Mouse (Mus musculus) cerebellum, postnatal 14 days (tissue): ENCODE data around the gene Adamtsl4.

Experiments
- DNase-seq, 2 experiments: peaks; one replicate each; pipeline ENCODE4 v3.0.0; 2021; ENCODE audit warnings: mixed read lengths in 2 of 2

Gene Adamtsl4

DNA sequence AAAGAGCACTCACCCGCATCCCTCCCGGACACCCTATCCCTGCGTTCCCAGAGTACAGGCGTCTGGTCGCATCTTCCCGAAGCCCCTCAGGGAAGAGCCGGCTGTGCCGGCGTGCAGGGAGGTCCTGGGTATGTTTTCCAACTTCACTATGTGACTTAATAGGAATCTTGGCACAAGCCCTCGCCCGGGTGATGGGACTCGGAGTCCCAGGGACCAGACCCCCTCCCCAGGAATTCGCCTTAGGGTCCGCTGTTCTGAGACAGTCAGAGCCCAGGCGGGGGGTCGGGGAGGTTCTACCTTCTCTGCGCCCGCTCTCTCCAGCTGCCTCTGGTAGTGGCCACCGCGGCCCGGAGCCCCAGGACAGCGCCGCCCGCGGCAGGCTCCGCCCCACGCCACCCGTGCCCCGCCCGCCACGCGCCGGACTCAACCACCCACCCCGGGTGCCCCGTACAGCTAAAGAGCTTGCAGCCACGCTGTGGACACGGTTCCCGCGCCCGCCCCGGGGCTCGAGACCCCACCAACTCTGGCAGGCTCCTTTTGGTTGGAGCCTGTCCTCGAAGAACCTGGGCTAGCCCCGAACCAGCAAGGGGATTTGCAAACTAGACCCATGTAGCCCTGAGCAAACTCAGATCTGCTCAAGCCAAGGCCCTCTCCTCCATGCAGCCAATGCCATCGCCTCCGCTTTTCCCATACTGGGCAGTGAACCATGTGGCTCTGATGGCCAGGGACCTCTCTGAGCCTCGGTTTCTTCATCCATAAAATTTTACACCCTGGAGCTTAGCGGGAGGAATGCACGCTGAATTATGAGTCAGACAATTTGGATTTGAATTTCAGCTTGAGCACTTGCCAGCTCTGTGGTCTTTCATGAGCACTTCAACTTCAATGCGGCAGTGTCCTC lies at the start of gene Adamtsl4:
Gene Adamtsl4, minus strand, starts transcription at position 394 of the 898 bp plus-strand sequence.
- DNase-seq, result peak; percentile 56 to 62

DNA sequence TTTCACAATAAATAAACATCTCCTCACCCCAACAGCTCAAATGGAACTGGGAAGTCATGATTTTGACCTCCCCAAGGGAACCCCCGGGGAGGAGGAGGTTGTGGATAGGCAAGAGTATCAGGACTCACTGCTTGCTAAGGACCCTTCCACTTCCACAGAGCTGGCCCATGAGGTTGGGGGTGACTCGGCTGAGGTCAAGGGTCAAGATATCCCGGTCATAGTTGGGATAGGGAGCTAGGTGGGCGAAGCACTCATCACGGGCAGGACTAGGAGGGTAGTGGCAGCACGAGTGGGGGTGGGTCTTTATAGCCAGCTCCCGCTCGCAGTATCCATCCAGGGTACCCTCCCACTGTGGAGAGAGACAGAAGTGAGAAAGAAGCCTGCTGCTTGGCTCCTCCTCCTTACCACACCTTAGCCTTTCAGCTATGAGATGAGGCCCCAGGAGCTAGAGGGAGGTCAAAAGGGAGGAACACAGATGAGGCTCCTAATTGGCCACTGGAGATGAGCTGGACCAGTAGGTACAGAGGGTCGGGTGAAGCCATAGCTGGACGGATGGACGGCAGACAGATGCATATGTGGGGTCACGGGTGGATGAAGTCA lies 47.5 kb upstream of the Adamtsl4 start:
- DNase-seq, result no peak

DNA sequence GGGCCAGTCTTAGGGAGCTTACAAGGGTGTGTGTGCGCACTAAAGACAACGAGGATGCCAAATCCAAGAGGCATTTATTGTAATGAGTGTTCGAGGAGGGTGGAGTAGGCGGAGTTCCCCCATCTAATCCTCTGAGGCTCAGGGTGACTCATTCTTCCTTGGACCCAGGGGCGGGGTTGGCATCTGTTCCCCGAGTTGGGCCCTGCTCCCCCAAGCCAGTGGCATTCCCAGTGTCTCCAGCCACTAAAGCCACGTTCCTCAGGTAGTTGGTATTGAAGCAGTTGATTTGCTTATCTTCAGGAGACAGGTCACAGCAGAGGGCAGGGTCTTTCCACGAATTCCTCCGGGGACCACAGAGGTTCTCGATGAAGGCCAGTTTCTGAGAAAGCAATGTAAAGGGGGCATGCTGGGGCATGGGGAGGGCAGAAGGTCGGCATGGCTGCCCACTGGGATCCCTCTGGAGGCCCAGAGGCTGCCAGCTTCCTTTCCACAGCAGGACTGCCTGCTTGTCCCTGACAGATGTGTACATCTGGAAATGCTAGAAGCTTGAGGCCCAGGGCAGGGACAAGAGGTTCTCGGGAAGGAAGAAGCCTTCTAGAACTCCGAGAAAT lies 46.5 kb upstream of the Adamtsl4 start:
- no peak for DNase-seq

DNA sequence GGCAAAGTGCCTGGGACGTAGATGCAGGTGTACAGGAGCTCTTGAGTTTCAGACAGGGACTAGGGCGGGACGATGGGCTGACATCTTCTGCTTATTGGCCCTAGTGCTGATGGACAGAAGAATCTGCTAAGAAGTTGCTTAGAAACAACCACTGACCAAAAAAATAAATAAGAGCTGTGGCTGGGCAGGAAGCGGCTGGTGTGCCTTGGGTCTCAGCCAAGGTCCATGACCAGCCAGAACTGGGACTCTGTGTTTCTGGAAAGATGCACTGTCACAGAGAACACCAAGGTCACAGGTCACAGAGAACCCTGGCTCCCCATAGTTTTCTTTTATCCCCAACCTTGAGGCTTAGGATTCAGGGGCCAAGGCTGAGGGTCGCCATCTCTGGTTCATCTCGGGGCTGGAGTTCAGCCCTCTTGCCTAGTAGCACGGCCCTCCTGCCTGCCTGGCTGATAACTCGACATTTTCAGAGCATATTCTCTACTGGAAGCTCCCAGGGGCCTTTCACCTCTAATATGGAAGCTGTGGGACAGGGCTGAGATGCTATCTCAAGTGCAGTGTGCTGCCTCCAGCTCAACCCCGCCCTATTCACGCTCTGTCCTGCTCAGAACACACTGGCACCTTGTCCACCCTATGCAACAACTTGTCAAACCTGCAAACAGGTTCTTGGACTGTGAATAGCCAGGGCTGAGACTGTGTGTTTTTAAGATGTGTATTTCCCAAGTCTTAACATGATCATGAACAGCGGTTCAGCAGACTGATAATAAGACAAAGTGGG lies 45.2 kb upstream of the Adamtsl4 start:
- DNase-seq, result peak in 1 of 2 experiments; percentile 21

DNA sequence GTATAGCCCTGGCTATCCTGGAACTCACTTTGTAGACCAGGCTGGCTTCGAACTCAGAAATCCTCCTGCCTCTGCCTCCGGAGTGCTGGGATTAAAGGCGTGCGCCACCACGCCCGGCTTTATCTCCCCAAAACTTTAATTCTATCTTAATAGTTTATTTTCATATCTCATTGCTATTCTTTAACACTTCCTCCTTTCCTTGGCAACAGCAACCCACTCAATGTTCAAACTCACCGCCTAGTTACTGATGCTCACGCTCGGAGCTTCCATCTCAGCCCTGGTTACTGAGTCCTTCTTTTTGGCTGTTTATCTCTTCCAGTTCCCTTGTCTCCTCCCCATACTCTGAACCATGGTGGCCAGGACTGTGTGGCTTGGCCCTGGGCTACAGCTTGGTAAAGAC lies 44.6 kb upstream of the Adamtsl4 start:
- no peak for DNase-seq

DNA sequence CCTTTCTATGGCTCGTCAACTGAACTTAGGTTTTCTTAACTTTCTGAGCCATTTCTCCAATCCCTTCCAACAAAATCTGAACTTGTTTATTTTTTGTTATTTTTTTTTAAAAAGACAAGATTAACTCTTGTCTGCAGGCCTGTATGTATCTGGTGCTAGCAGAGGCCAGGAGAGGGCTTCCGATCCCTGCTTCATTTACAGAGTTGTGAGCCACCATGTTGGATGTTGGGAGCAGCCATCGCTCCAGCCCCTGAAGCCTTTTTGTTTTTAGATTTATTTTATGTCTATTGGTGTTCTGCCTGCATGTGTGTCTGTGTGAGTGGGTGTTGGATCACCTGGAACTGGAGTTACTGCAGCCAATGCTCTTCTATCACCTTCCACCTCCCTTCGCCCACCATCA lies 44.1 kb upstream of the Adamtsl4 start:
- no peak for DNase-seq

DNA sequence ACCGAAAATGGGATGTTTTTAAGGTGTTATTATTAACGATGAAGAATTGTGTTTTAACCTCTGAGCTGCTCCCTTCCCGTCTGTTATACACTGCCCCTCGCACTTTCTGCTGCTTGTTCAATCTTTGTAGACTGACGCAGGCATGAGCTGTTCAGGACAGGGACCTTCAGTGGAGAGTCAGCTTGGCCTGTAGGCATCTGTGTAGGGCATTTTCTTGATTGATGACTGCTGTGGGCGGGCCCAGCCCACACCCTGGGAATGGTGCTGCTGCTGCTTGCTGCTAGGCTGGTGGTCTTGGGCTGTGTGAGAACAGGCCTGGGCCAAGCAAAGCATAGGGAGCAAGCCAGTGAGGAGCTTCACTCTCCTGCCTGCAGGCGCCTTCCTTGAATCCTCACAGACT lies 42.7 kb upstream of the Adamtsl4 start:
- no peak for DNase-seq

DNA sequence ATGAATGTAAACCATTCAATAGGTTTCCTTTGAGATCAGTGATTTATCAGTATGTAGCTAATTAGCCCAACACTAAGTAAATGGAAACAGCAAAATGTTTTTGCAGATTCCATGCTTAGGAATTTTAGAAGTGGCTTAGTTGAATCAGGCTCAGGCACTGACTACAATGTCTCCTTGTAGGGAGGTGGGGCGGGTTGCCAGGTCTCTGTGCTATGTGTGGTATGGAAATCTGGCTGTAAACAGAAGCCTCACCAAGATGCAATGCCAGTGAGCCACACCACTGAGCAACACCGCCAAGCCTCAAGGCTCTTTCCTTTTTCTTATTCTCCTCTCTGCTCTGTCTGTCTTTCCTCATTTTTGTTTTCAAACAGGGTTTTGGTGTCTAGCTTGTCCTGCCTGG lies 41.2 kb upstream of the Adamtsl4 start:
- no peak for DNase-seq

DNA sequence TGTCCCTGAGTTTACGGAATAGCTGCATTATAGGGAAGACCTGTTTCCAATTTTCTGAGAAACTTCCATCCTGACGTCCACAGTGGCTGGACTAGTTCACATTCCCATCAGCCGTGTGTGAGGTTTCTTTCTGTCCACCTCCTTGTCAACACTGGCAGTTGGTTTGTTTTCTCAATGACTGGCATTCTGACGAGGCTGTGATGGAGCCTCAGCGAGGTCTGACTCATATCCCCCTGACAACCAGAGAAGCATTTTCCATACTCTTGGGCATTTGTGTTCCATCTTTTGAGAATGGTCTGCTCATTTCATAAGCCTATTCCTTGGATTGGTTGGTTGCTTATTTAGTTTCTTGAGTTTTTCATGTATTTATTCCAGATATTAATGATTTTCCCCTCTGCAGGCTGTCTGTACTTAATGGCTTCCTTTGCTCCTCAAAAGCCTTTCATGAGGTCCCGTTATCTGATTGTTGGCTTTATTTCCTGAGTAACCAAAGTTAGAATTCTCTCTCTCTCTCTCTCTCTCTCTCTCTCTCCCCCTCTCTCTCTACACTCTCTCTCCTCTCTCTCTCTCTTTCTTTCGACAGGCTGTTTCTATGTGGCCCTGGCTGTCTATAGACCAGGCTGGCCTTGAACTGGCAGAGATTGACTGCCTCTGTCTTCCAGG lies 39.1 kb upstream of the Adamtsl4 start:
- DNase-seq, result no peak

DNA sequence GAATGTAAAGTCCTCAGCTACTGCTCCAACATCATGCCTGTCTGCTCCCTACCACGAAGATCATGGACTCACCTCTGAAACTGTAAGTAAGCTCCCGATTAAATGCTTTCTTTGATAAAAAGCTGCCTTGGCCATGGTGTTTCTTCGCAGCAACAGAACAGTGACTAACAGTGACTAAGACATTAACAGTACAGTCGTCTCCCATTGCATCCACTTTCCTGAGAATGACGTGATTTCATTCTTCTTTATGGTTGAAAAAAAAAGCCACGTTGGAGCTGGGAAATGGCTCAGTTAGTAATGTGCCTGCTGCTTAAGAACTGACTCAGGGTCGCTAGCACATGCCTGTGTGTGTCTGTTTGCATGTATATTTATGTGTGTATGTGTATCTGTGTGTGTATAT lies 38.1 kb upstream of the Adamtsl4 start:
- no peak for DNase-seq

DNA sequence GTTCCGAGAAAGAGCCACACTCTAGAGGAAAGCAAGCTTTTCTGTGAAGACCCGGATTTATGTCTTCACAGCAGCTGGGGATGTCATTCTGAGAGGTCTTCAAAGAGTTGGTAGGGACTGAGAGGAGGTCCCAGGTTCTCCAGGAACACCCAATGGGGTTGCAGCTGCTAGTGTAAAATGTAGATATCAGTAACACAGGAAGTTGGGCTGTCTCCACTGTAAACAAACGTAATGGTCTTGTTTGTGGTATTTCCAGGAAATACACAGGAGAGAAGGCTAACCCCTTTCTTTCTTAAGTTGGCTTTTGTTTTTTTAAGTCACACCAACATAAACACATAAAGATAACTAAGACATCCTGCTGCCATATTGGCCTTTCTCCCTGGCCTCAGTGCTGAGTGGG lies 34.7 kb upstream of the Adamtsl4 start:
- no peak for DNase-seq

DNA sequence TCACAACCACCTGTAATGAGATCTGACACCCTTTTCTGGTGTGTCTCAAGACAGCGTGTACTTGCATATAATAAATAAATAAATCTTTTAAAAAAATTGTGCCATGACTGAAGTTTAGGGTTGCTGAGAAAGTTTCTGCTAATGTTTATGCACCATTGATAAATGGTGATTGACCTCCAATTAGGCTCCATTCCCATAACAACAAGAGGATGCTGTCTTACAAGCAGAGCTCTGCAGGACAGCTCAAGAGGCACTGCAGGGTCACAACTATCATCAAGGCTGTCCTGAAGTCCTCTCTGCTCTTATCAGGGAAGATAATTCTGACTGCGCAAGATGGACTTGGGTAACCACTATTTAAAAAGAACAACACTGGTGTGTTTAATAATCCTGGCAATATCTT lies 30.4 kb upstream of the Adamtsl4 start:
- DNase-seq, result no peak

DNA sequence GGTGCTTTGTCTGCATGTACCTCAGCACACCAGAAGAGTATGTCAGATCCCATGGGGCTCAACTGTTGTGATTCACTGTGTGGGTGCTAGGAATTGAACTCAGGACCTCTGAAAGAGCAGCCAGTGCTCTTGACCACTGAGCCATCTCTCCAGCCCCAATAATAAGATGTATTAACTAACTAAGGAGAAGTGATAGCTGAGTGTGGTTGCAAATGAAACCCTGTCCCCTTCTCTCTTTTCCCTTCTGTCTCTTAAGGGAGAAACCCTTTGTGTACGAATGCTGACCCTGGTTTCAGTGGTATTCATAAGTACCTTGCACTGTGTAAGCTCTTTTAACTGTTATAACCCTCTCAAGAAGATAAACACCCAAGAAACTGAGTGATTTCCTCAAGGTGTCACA lies 28.4 kb upstream of the Adamtsl4 start:
- DNase-seq, result no peak

DNA sequence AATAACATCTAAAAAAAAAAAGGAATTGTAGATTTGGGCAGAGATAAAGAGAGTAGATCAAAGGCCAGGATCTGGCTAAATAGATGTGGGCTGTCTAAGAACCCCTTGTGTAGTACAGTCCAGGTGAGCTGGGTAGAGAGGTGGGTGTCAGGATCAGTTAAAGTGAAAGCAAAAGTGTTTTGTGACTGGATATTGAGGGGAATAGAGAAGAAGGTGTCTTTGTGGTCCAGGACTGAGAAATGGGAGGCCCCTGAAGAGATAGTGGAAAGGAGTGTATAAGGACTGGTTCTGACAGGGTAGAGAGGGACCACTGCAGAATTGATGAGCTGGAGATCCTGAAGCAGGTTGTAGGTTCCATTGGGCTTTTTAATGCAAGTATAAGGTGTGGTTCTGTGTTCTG lies 22.2 kb upstream of the Adamtsl4 start:
- DNase-seq, result no peak

DNA sequence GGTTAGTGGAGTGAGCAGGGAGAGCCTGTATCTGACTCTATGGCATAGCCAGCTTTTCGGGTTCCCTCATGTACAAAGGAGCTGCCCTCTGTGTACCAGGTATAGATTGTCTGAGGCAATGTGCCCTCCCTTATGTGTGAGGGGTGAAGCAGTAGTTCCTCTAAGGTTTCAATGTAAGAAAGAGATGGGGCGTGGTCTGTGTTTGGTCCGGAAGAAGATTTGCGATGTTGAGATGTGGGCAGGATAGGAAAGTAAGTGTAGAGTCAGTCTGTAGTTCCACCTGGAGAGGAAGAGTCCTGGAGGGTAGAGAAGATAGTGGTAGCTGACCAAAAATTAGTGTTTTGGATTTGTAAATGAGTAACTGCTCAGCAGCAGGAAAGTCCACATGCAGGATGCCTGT lies 21.3 kb upstream of the Adamtsl4 start:
- DNase-seq, result no peak

DNA sequence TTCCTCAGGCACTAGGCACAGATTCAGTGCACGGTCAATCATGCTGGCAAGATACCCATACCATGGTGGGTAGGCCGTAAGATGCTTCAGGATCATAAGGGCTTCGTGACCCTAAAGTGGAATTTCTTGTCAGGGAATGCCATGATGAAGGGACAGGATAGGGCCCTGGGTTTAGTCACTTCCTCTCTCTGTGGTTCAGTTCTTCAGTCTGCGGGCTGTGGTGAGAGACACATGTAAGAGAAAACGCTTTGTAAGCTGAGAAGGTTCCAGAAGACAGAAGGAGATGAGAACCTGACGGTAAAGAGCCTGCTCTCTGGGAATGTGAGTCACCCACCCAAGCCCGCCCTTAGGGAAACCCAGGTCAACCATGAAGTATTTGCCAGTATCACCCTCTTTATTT lies 19.8 kb upstream of the Adamtsl4 start:
- no peak for DNase-seq

DNA sequence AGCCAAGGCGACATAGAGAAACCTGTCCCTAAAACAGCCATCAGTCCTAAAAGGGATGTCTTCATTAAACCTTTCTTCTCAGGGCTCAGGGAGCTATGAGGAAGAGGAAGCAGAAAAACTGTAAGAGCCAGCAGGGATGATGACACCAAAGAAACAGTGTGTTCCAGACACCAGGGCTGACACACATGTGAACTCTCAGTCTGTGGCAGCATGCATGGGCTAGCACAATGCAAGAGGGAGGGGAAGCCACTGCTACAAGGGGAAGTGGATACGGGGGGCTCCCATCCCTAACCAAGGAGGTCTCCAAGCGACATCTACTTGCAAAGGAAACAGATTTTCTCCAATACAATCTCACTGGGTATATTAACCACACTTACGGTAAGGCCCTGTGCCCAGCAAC lies 18.6 kb upstream of the Adamtsl4 start:
- DNase-seq, result no peak

DNA sequence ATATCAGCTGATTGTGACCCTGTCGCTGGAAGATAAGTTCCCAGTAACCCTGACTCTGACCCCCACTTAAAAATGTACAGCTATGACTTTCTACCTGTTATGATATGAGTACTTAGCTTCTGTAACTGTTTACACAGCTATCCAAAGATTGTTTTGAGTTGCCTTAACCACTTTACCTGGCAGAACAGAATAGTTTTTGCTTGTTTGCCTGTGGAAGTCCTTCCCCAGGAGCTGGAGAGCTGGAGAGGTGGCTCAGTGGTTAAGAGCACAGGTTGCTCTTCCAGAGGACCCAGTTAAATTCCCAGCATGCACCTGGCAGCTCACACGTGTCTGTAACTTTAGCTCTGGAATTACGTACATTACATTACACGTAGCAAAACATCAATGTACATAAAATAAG lies 16.9 kb upstream of the Adamtsl4 start:
- no peak for DNase-seq

DNA sequence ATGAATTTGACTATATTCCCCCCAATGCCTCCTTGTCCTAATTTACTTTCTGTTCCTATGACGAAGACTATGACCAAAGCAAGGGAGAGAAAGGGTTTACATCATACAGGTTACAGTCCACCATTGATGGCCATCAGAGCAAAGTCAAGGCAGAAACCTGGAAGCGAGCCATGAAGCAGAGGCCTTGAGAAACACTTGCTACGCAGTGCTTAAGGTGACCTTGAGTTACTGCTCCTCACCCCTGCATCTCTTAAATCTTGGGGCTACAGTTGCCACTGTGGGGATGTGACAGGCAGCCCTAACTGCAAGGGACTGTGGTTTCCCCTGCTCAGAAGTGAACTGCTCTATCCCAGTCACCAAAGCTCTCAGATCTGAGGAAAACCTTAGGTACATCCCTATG lies 15.6 kb upstream of the Adamtsl4 start:
- DNase-seq, result no peak

DNA sequence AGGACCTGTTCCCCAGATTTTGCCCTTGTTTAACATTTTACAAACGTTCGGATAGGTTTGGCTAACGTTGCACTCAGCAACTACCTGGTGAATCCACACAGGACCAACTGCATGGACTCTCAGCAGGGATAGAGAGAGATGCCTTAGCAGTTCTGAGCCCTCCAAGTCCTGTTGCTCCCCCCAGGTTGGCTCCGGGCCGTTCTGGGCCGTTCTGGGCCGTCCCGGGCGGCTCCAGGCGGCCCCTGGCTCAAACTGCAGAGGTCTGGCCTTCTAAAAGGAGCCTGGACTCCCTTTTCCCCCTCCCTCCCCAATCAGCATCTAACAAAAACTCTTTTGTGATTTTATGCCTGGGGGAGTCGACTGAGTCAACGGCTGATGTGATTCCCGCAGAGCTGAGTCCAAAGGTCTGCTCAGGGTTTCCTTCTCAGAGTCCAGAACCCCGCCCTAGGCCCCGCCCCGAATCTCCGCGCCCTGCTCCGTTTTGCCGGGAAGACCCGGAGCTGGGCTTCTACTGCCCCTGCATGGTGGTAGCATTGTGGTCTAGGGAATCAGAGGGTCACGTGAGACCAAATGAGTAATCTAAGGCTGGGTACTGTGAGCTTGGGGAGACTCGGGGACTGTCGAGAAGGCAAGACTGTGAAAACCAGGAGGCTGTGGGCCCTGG lies 14.3 kb upstream of the Adamtsl4 start:
- peak; percentile 59 to 77 for DNase-seq

DNA sequence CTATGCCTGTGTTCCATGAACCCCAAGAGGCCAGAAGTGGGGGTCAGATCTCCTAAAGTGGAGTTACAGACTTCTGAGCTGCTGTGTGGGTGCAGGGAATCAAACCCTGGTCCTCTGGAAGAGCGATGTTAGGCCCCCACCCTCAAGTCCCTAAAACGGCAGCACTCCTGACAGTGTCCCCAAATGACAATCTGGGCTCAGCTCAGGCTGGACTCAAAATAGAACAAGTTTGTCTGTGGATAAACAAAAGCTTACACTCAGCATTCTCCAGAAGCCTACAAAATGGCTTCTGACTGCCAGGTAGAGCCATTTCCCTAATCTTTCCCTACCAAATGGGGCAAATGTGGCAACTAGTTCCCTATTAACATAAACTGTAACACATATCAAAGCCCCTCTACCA lies 13.4 kb upstream of the Adamtsl4 start:
- DNase-seq, result no peak

DNA sequence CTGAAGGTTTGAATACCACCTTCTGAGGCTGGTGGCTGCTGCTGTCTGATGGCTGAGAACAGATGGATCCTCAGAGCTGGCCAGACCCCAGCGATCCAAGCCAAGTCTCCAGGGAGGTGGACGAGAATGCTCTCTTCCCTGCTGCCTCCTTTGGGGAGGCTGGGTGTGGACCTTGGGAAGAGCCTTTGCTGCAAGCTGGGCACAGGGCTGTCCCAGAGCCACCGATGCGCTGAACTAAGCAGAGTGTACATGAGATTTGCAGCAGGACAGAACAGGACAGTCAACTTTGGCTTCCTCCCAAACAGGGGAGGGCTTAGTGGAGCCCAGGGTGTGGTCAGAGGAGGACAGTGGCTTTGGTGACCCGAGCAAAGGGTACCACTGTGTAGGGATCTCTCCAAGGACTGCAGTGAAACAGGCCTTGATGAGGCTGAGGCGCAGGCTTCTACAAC lies 12.5 kb upstream of the Adamtsl4 start:
- DNase-seq, result peak; percentile 76 to 81
